Mouse (Mus musculus) MEL (cell line): Measurements from ENCODE around the gene 4930524J08Rik. TPM values are rescaled to one million over a fixed set of nuclear protein-coding genes. Genes with fewer than 3 reads are reported as not detected.

Experiments used
- DNase-seq: peaks from one replicate; pipeline ENCODE4 v3.0.0; 2011; ENCODE audit warnings: low read depth, low spot score
- H3K27ac ChIP-seq: 2 replicates; pipeline ENCODE4 v1.5.1; 2012; ENCODE audit warnings: low read depth, mild to moderate bottlenecking, control low read depth, low read length, moderate library complexity; ENCODE audit not compliant: control insufficient read depth
- H3K27me3 ChIP-seq, 2 experiments: fragments of 150-350 bp in 1 of 2; sonication (generic) in 1 of 2; 2 replicates each; pipeline ENCODE4 v1.6.1; 2012; ENCODE audit warnings: low read length in 2 of 2, mild to moderate bottlenecking in 2 of 2, improper control_type of control experiment in 1 of 2, moderate library complexity in 1 of 2; ENCODE audit not compliant: insufficient read depth in 2 of 2, control insufficient read depth in 1 of 2
- H3K36me3 ChIP-seq, 2 experiments: 2 replicates each; pipeline ENCODE4 v1.6.1; 2012 to 2014; ENCODE audit warnings: low read length in 2 of 2, improper control_type of control experiment in 1 of 2, inconsistent platforms in 1 of 2, mild to moderate bottlenecking in 1 of 2; ENCODE audit not compliant: insufficient read depth in 2 of 2, control insufficient read depth in 1 of 2
- H3K4me1 ChIP-seq, 2 experiments: fragments of 150-350 bp in 1 of 2; sonication (generic) in 1 of 2; 2 replicates each; pipeline ENCODE4 v1.6.1; 2012; ENCODE audit warnings: low read length in 2 of 2, improper control_type of control experiment in 1 of 2, mild to moderate bottlenecking in 1 of 2; ENCODE audit not compliant: insufficient read depth in 2 of 2, control insufficient read depth in 1 of 2
- H3K4me3 ChIP-seq, 2 experiments: fragments of 150-350 bp in 1 of 2; sonication (generic) in 1 of 2; 2 replicates each; pipeline ENCODE4 v1.5.1; 2012; ENCODE audit warnings: low read depth in 2 of 2, low read length in 2 of 2, mild to moderate bottlenecking in 2 of 2, moderate library complexity in 2 of 2, control low read depth in 1 of 2, improper control_type of control experiment in 1 of 2; ENCODE audit not compliant: control insufficient read depth in 1 of 2, insufficient read depth in 1 of 2
- H3K79me2 ChIP-seq: 2 replicates; pipeline ENCODE4 v1.6.1; 2012; ENCODE audit warnings: mild to moderate bottlenecking, low read length, moderate library complexity; ENCODE audit not compliant: control insufficient read depth, poor library complexity, insufficient read depth
- H3K9ac ChIP-seq: 2 replicates; pipeline ENCODE4 v1.6.1; 2012; ENCODE audit warnings: low read depth, mild to moderate bottlenecking, control low read depth, low read length, moderate library complexity; ENCODE audit not compliant: control insufficient read depth, poor library complexity, severe bottlenecking
- H3K9me3 ChIP-seq: fragments of 150-350 bp; sonication (generic); replicated peaks from 2 replicates; pipeline ENCODE4 v1.6.1; 2012; ENCODE audit warnings: mild to moderate bottlenecking, low read length, improper control_type of control experiment, moderate library complexity; ENCODE audit not compliant: insufficient read depth
- GABPA ChIP-seq: IDR thresholded peaks from 2 replicates; pipeline ENCODE4 v1.6.1; 2012; ENCODE audit warnings: low read depth, mild to moderate bottlenecking, inconsistent platforms, low read length, improper control_type of control experiment, moderate library complexity
- MAFK ChIP-seq: IDR thresholded peaks from 2 replicates; pipeline ENCODE4 v1.6.1; 2011; ENCODE audit warnings: low read depth, mild to moderate bottlenecking, low read length, improper control_type of control experiment, borderline replicate concordance
- MAZ ChIP-seq: IDR thresholded peaks from 2 replicates; pipeline ENCODE4 v1.6.1; 2012; ENCODE audit warnings: low read depth, mild to moderate bottlenecking, inconsistent platforms, low read length, improper control_type of control experiment
- MXI1 ChIP-seq: IDR thresholded peaks from 2 replicates; pipeline ENCODE4 v1.6.1; 2011; ENCODE audit warnings: mild to moderate bottlenecking, low read depth, low read length, improper control_type of control experiment
- MYB ChIP-seq: IDR thresholded peaks from 2 replicates; pipeline ENCODE4 v1.6.1; 2011; ENCODE audit warnings: mild to moderate bottlenecking, low read depth, low read length, improper control_type of control experiment
- POLR2A ChIP-seq, 2 experiments: IDR thresholded peaks; 2 replicates each; pipeline ENCODE4 v1.6.1; 2011 to 2012; ENCODE audit warnings: low read length in 2 of 2, mild to moderate bottlenecking in 2 of 2, control low read depth in 1 of 2, improper control_type of control experiment in 1 of 2, low read depth in 1 of 2, moderate library complexity in 1 of 2; ENCODE audit not compliant: control insufficient read depth in 1 of 2, insufficient read depth in 1 of 2, poor library complexity in 1 of 2
- POLR2AphosphoS2 ChIP-seq: IDR thresholded peaks from 2 replicates; pipeline ENCODE4 v1.6.1; 2011; ENCODE audit warnings: low read length, improper control_type of control experiment
- RAD21 ChIP-seq: IDR thresholded peaks from 2 replicates; pipeline ENCODE4 v1.6.1; 2011; ENCODE audit warnings: mild to moderate bottlenecking, low read depth, low read length, improper control_type of control experiment
- SIN3A ChIP-seq: IDR thresholded peaks from 2 replicates; pipeline ENCODE4 v1.6.1; 2012; ENCODE audit warnings: low read length, improper control_type of control experiment, inconsistent platforms
- TCF12 ChIP-seq: IDR thresholded peaks from 2 replicates; pipeline ENCODE4 v1.6.1; 2014; ENCODE audit warnings: low read depth, mild to moderate bottlenecking, inconsistent platforms, low read length, improper control_type of control experiment, moderate library complexity
- USF2 ChIP-seq, 2 experiments: IDR thresholded peaks; 2 replicates each; pipeline ENCODE4 v1.6.1; 2011 to 2012; ENCODE audit warnings: improper control_type of control experiment in 2 of 2, low read length in 2 of 2, borderline replicate concordance in 1 of 2, inconsistent platforms in 1 of 2, low read depth in 1 of 2, mild to moderate bottlenecking in 1 of 2; ENCODE audit not compliant: insufficient read depth in 1 of 2
- ZKSCAN1 ChIP-seq: IDR thresholded peaks from 2 replicates; pipeline ENCODE4 v1.6.1; 2012; ENCODE audit warnings: low read depth, mild to moderate bottlenecking, inconsistent platforms, low read length, improper control_type of control experiment, moderate library complexity
- ZMIZ1 ChIP-seq: IDR thresholded peaks from 2 replicates; pipeline ENCODE4 v1.6.1; 2012; ENCODE audit warnings: low read depth, mild to moderate bottlenecking, inconsistent platforms, low read length, improper control_type of control experiment, moderate library complexity
- polyA plus RNA-seq, 2 experiments: library from polyadenylated mRNA; stranded (reverse) in 1 of 2; unstranded in 1 of 2; fragments of >175 nt in 1 of 2; fragments of >200 nt in 1 of 2; gene quantifications; 2 replicates each; pipeline versions ENCODE4 v1.2.1 to v1.2.4; 2012; ENCODE audit warnings: low replicate concordance in 2 of 2, low read depth in 1 of 2; ENCODE audit not compliant: insufficient read length in 2 of 2, insufficient read depth in 1 of 2, missing spikeins in 1 of 2
- total RNA-seq: library from RNA; depleted of rRNA; stranded (reverse); fragments of 300-350 nt; gene quantifications from 2 replicates; pipeline ENCODE4 v1.2.3, GENCODE M21; 2012

The 4930524J08Rik gene
- total and polyA plus RNA-seq, 3 experiments: 1.0 to 6.7 TPM; not detected in 1

- Histone ChIP-seq H3K9me3 (no peaks in the 10 kb centered on the region), H3K79me2 (no peaks in the 10 kb centered on the region), H3K9ac (no peak overlapping the region), H3K36me3 (no peaks in the 10 kb centered on the region), H3K4me3 (no peak overlapping the region), H3K27me3 (no peaks in the 10 kb centered on the region), H3K4me1 (no peaks in the 10 kb centered on the region), H3K27ac (no peak overlapping the region)
- no peak for DNase-seq
- TF ChIP-seq TCF12: no peak
- no peak for TF ChIP-seq MXI1
Measured at GRCm38 (mm10) chr5:99941776-99942502, 36.9 kb upstream of the 4930524J08Rik start.

DNA sequence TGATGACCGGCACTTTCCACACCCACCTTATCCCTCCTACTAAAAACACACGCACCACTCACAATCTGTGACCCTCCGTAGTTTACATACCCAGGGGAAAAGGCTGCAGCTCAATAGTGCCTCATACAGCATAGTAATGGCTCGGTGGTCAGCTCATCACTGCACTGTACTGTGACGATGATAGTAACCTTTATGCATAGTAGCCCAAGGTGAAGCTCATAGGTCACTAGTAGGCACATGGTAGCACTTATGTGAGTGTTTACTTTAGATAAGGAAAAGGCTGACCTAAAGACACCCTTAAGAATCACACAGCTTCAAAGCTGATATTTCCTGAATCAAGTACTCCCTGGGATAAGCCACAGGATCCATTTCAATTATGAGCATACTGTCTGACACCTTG lies 26.3 kb upstream of the 4930524J08Rik start:
- TF ChIP-seq GABPA (no peak), ZKSCAN1 (no peak), RAD21 (no peak)
- TF ChIP-seq, all 39 proteins: peak for 0
- H3K79me2 ChIP-seq: no peaks in the 10 kb centered on the region
- no peak overlapping the region for H3K4me3 ChIP-seq
- H3K27ac ChIP-seq: no peak overlapping the region
- H3K9ac ChIP-seq: no peak overlapping the region
- no peaks in the 10 kb centered on the region for H3K27me3 ChIP-seq
- no peaks in the 10 kb centered on the region for H3K4me1 ChIP-seq
- DNase-seq: no peak
- H3K9me3 ChIP-seq: no peaks in the 10 kb centered on the region
- H3K36me3 ChIP-seq: no peaks in the 10 kb centered on the region

DNA sequence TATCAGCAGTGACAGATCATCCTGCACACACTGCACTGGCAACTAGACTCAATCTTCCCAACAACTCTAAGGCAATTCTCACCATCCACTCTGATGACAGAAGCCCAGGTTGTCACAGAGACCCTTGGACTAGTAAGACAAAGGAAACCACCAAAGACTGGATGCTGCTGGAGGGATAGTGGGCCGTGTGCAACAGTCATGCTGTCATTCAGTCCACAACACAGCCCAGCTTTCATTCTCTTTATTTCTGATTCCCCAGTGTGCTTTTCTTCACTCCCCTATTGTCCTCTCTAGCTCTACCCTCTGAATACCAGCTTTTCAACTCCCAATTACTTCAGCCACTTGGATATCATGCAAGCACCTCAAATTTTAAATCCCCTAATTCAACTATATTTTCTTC lies 25.0 kb upstream of the 4930524J08Rik start:
- no peak overlapping the region for H3K9ac ChIP-seq
- no peaks in the 10 kb centered on the region for H3K36me3 ChIP-seq
- no peak overlapping the region for H3K4me3 ChIP-seq
- no peak for DNase-seq
- H3K79me2 ChIP-seq: no peaks in the 10 kb centered on the region
- TF ChIP-seq MAFK (no peak), USF2 (IDR thresholded peaks at IDR 0.05; ENCODE audit: borderline replicate concordance in 1 of 2, insufficient read depth in 1 of 2, low read depth in 1 of 2, low read length in 2 of 2) (no peak), MXI1 (no peak), MYB (no peak), ZMIZ1 (no peak), POLR2A (IDR thresholded peaks at IDR 0.05; ENCODE audit: control insufficient read depth in 1 of 2, insufficient read depth in 1 of 2, low read depth in 1 of 2, low read length in 2 of 2, poor library complexity in 1 of 2) (no peak), SIN3A (no peak), MAZ (no peak), ZKSCAN1 (no peak), POLR2AphosphoS2 (no peak)
- H3K9me3 ChIP-seq: no peaks in the 10 kb centered on the region
- no peak overlapping the region for H3K27ac ChIP-seq
- H3K27me3 ChIP-seq: no peaks in the 10 kb centered on the region
- no peaks in the 10 kb centered on the region for H3K4me1 ChIP-seq
